Mouse (Mus musculus) activated CD4-positive, CD25-positive, alpha-beta regulatory T cell, adult 4 months (primary cell): ENCODE data around the gene Ano6. TPM values are rescaled to one million over a fixed set of nuclear protein-coding genes. Genes with fewer than 3 reads are reported as not detected.
A peak's percentile ranks its signal among the peaks of the same experiment; 100 is the strongest.

Experiments
- ATAC-seq: one replicate; pipeline ENCODE4 v1.8.0; 2017
- polyA plus RNA-seq, 2 experiments: library from polyadenylated mRNA; unstranded; fragments of 100-300 nt; shearing (Covaris generic); gene quantifications; one replicate each; pipeline ENCODE4 v1.2.1; 2017

Ano6 gene
- polyA plus RNA-seq, 2 experiments from 2014 or later: 35.4 to 39.4 TPM

DNA sequence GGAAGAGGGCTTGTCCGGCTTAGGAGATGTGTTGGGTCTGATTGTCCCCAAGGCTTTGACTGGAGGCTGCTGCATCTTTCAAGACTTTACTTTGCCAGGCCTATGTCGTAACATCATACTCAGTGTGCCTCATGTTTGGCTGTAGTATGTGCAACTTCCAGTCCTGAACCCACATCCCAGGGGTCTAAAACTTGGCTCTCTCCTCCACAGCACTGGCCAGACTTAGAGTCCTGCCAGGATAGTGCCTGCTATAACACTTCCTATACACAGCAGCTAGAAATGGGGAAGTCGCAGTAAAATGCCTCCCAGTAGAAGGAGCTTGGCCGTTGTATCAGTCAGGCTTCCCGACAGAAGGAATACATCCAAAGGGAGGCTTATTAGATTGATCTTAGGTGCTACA lies 21.9 kb upstream of the Ano6 start:
- no peak for ATAC-seq

DNA sequence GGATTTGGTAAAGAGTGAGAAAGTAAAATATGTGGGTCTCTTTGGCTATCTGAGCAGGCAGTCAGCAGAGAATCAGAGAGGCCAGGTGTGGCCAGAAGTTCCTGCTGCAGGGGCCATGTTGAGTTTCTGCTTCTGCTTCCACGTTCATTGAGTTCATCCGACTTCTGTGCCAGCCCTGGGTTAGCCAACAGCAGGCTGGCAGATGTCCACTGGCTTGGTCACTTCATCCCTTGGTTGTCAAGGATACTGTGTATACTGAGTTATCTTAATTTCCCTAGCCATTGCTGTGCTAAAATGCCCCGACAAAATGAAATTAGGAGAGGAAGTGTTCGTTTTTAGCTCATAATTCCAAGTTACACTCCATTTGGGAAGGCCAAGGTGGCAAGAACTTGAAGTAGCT lies 21.1 kb upstream of the Ano6 start:
- no peak for ATAC-seq

DNA sequence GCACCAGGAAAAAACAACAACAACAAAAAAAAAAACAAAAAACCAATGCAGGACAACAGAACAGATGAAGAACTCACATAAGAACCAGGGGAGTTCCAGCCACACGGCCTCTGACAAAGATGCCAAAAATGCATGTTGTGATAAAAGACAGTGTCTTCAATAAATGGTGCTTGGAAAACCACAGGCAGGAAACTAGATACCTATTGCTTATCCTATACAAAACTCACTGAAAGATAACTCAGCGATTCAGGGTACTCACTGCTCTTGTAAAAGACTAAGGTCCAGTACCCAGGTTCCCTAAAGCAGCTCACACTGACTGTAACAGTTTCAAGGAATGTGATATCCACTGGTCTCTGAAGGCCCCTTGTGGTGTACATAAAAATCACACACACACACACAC lies 20.3 kb upstream of the Ano6 start:
- ATAC-seq: no peak

DNA sequence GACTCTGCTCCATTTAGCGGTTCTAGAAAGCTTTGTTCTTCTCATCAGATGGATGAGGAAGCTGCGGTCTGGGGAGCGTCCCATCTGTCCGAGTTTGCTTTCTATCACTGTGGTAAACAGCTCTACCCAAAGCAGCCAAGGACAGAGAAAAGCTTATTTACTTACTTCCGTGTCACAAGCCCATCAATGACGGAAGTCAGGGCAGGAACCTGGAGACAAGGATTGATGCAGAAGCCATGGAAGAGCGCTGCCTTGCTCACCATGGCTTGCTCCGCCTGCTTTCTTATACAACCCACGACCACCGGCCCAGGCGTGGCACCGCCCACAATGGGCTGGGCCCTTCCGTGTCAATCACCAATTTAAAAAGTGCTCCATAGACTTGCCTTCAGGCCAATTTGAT lies 18.3 kb upstream of the Ano6 start:
- ATAC-seq: no peak

DNA sequence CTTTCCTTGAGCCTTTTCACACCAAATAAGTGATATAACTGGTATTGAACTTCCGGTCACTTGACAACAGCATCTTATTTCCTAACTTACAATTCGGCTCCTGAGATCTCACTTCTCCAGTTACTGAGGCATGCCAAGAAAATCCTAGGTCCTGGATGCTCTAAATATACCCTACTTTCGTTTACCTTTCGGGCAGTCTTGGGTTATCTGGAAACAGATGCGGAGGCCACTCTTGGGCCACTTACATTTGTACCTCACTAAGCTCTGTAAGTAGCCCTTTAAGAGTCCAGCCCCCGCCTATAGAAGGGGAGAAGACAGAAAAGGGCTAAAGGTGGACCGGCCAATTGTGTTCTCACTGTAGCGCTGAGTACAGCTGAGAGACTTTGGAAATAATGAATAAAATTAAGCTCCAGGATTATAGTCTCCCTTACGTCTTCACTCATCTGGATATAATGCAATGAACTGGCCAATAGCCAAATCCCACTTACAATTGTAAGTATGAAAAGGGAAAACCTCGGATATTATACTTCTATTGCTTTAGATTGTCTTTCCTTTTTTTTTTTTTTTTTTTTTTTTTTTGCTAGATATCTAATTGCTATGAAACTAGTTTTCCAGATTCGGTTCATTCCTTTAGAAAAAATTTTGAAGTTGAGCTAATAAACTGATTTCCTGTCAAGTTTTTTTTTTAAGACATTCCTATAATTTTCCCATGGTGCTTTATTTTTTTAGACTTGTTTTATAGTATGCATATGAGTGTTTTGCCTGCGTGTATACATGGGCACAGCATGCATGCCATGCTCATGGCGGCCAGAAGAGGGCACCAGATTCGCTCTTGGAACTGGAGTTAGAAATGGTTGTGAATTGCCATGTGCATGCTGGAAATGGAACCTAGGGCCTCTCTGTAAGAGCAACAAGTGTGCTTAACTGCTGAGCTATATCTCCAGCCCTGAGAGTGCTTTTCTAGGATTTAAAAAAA lies 17.5 kb upstream of the Ano6 start:
- peak; percentile 69 for ATAC-seq

GRCm38 (mm10) chr15:95774197-95774596 lies 16.4 kb upstream of the Ano6 start:
- ATAC-seq: no peak

GRCm38 (mm10) chr15:95774674-95775414 lies 15.8 kb upstream of the Ano6 start:
- ATAC-seq: no peak

GRCm38 (mm10) chr15:95777743-95778142 lies 12.9 kb upstream of the Ano6 start:
- no peak for ATAC-seq

- ATAC-seq: no peak
Measured at GRCm38 (mm10) chr15:95778710-95779109, 11.9 kb upstream of the Ano6 start.

DNA sequence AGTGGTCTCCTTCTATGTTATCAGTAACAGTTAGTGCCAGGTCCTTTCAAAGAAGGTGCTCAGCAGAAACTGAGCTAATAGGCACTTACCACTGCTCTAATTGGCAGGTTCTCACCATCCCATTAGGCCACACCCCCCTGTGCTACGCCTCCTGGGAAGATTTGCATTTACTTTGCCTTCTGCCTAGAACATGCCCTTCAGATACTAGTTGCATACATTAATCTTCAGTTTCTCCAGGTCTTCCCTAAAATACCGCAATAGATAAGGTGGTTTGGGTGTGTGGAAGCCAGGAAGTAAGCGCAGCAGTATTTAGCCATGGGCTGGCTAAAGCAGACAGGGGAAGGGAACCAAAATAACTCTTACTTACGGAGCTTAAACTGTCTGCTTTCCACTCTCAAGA lies 4.0 kb upstream of the Ano6 start:
- ATAC-seq: no peak

GRCm38 (mm10) chr15:95787578-95787977 lies 3.1 kb upstream of the Ano6 start:
- no peak for ATAC-seq

DNA sequence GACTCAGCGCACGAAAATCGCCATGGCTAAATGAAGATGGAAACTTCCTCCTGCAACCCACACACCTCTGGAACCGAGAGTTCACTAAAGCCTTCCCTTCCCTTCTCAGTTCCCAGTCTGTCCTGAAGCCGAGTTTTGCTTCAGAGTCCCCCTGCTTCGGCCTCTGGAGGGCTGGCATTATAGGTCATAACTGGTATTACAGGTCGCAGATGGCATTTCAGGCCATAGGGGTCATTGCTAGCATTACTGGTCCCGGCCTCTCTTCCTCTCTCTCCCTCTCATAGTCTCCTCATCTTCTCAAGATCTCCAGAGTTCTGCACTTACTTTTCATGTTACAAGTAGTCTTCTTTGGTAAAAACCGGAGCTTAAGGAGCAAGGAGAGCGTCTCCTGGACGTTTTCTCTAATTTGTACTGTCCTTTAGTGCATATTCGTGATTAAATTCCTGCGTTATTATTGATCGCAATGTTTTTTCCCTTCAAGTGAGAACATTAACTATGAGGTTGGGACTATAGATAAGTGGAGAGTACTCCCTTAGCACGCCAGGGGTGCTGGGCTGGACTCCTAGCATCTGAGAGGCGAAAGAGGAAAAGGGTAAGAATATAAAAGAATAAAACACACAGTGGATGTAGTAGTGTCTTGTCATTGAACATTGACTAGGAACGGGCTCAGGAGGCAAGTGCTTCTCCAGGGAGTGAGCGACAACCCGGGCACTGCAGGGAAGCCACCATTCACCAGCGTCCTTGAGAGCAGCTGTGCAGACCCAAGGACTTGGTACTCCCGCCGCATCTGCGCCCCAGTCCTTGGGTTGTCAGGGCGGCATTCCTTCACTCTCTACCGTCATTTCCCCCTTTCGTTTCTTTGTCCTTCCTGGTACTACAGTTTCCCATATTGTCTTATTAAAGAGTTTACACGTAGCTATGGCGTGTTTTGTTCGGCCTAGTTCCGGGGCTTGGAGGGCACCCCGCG lies 798 bp upstream of the Ano6 start:
- ATAC-seq: peak; percentile 4

GRCm38 (mm10) chr15:95791141-95791791 lies 623 bp downstream of the Ano6 start:
- no peak for ATAC-seq

- ATAC-seq: no peak
Measured at GRCm38 (mm10) chr15:95791855-95792254, 1.2 kb downstream of the Ano6 start.

DNA sequence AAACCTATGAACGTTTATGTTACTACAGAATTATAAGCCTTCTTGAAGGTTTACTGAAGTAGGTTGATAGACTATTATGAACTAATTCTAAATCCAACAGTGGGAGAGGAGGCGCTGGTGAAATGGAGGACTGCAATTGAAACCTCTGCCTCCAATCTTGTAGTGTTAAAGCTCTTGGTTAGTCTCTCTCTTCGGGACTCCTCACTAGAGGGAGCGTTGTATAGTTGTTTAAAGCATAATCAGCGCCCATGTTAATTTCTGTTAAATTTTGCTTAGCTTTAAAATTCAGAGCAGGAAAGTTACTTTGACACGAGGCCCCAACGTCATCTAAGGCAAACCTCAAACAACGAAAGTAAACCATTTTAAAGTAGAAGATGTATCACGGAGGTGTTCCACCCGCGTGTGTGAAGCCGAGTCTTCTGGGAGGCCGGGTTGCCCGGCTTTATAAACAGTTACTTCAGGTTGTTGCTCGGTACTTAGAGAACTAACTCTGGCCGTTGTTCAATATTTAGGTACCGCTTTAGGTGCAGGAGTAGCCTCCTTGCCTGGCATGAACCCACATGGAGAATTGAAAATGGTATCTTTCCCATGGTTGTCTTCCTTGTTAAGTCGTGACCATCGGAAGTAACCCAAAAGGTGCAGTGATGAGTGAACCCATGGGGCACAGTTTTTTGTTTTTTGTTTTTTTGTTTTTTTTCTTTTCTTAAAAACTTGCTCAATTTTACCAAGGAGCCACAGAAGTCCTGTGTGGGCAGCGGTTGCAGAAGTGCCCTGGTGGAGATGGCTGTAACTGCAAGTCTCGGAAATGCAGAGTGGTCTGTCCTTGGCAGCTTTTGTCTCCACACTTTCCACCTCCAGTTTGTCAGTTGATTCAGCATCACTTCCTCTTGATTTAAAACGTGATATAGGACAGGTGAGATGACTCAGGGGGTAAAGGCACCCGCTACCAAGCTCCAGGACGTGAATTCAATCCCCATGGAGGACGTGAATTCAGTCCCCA lies 1.9 kb downstream of the Ano6 start:
- ATAC-seq: peak; percentile 23

DNA sequence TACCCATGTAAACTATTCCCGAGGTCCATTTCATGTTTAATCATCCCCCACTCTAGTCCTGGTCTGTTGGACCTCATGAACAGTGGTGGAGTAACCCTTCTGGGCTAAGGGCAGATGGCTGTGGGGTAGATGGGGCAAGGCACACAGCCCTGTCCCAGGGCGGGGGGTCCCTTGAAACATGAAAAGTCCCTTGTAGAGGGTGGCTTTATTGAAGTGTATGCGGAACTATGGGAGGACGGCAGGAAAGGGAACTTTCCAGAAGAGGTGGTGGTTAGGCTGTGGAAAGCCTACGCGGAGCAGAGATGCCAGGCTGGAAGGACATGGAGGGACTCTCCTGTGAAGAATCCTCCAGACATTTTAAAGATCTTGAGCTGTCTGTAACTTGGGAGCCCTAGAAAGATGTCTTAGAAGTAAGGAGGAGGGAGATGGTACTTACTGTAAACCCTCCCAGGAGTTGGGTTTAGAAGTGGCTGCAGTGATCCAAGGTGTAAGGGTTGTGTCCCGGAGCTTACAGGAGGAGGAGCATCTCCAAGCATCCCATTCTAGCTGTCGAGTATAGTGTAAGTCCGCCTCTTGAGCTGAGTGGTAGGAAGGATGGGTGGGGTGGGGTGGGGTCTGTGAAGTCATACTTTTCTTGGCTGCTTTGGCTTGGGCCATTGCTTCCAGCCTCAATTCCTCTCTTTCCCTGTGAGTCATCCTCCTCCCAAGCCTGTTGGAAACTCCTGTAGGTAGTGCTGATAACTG lies 3.3 kb downstream of the Ano6 start:
- ATAC-seq: no peak

DNA sequence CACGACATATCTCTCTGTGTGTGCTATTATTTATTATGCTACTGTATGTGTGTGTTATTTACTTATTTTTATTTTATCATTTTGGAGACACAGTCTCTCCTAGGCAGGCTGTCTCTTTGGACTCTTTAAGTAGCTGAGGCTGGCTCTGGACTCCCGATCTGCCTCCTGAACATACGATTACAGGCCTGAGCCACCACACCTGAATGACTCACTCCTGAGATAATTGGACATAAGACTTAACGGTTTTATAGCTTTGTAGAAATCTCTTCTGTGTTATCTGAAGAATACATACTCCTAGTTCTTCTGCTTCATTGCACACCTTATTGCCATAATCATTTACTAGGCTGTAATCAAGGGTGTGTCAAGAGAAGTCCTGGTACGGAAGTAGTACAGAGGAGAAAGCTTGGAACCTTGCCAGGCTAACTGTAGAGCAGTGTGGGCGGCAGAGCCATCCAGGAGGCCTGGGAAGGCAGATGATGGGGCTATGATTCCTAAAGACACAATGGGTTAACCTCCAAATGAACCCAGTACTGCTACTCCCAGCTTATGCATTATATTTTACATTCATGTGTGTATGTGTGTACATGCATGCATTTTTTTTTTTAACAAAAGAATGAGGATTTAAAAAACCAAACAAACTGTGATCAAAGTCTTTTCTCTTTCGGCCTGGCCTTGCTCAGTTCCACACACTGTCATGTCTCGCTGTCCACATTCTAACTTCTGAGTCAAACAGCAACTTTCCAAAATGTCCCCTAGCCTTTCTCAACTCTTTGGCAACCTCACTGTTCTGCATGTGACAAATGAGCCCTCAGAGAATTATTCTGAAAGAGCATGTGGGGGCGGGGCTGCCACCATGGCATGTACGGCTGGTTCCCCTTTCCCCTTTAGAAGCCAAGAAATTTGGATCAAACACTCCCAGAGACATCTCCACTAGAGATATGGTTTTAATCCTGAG lies 4.2 kb downstream of the Ano6 start:
- no peak for ATAC-seq

DNA sequence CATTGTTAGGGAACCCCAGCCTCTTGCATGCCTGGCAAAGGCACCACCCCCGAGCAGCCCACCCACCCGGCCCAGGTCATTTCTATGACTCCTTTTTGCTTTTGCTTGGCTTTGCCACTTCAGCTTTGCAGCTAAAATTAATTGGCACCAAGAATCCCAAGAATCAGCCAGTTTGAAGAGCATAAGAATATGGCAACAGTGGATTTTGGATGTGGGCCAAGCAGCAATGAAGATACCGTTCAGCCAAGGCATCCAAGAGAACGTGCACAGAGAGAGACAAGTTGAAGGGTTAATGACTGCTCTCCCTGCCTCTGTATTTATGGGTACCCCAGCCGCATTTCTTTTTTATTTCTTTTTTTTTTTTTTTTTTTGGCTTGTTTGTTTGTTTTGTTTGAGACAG lies 5.4 kb downstream of the Ano6 start:
- no peak for ATAC-seq
